Mouse (Mus musculus) midbrain, embryonic 12.5 days (tissue): ENCODE results near the gene Psmb8. TPM values are rescaled to one million over a fixed set of nuclear protein-coding genes. Genes with fewer than 3 reads are reported as not detected.
"Not testable (repeated sequence)": the region's sequence is repeated elsewhere in the genome, so short reads cannot be mapped to it uniquely, and the experiment has no call there.

Experiments
- ATAC-seq: fragments of 200-750 bp; cut with Nextera tagmentation; 2 replicates; pipeline ENCODE4 v1.8.0; 2017; ENCODE audit warnings: low read depth, moderate TSS enrichment, moderate library complexity; ENCODE audit not compliant: low FRiP score
- H3K27ac ChIP-seq: fragments of 300-500 bp; sonication (generic); replicated peaks from 2 replicates; pipeline ENCODE4 v1.5.1; 2016; ENCODE audit warnings: mild to moderate bottlenecking
- H3K27me3 ChIP-seq: fragments of 300-500 bp; sonication (generic); 2 replicates; pipeline ENCODE4 v1.6.1; 2016; ENCODE audit warnings: mild to moderate bottlenecking
- H3K36me3 ChIP-seq: fragments of 300-500 bp; sonication (generic); 2 replicates; pipeline ENCODE4 v1.6.1; 2016
- H3K4me1 ChIP-seq: fragments of 300-500 bp; sonication (generic); 2 replicates; pipeline ENCODE4 v1.6.1; 2016
- H3K4me2 ChIP-seq: fragments of 300-500 bp; sonication (generic); replicated peaks from 2 replicates; pipeline ENCODE4 v1.6.1; 2016; ENCODE audit warnings: mild to moderate bottlenecking, moderate library complexity
- H3K4me3 ChIP-seq: fragments of 300-500 bp; sonication (generic); 2 replicates; pipeline ENCODE4 v1.5.1; 2016; ENCODE audit warnings: mild to moderate bottlenecking
- H3K9ac ChIP-seq: fragments of 300-500 bp; sonication (generic); replicated peaks from 2 replicates; pipeline ENCODE4 v1.6.1; 2016; ENCODE audit warnings: mild to moderate bottlenecking, moderate library complexity
- H3K9me3 ChIP-seq: fragments of 300-500 bp; sonication (generic); 2 replicates; pipeline ENCODE4 v1.6.1; 2016; ENCODE audit warnings: mild to moderate bottlenecking
- WGBS: fragments of 180-500 bp; shearing (Covaris S2); methylation state at CpG from one replicate; pipeline ENCODE4 v1.1.7; 2016; 5-methylcytosine and 5-hydroxymethylcytosine counted together
- polyA plus RNA-seq: library from polyadenylated mRNA; unstranded; fragments of >200 nt; fragmentation: Nextera tagmentation; extraction: Ambion mirVana; gene quantifications from 2 replicates; pipeline ENCODE4 v1.2.1, GENCODE M21; 2016

The Psmb8 gene
- polyA plus RNA-seq, 1 experiment from 2014 or later: 2.1 TPM

- Histone ChIP-seq H3K9me3 (no peaks in the 10 kb centered on the region), H3K4me1 (no peaks in the 10 kb centered on the region), H3K4me3 (no peak overlapping the region), H3K27me3 (peaks cover 24% of the 10 kb centered on the region), H3K9ac (no peak overlapping the region), H3K27ac (no peak overlapping the region), H3K36me3 (no peaks in the 10 kb centered on the region), H3K4me2 (no peak overlapping the region)
- ATAC-seq: no peak
- 92% methylated on average over 5 of the region's 5 CpGs for WGBS
Measured at GRCm38 (mm10) chr17:34217986-34218385, 20.5 kb downstream of the Psmb8 start.

DNA sequence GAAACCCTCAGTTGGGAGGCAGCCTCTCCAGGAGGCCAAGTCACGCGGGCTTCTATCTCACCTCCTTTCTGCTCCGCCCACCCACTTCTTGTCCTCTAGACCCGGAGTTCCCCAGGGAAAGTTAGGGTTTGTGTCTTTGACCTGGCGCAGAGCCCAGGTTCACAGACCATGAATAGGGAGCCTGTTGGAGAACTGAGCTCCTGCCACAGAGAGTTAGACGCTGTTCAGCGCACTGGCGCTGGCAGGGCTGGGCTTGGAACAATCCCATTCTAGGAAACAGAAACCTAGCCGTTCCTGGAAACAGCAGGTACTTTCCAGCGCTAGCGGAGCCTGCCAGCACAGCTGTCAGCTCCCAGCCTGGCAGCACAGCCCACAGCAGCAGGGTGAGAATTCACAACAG, 21.2 kb downstream of the Psmb8 start:
- H3K4me1 ChIP-seq: no peaks in the 10 kb centered on the region
- no peak for ATAC-seq
- H3K9ac ChIP-seq: no peak overlapping the region
- H3K4me2 ChIP-seq: no peak overlapping the region
- no peaks in the 10 kb centered on the region for H3K36me3 ChIP-seq
- H3K4me3 ChIP-seq: no peak overlapping the region
- no peak overlapping the region for H3K27ac ChIP-seq
- H3K27me3 ChIP-seq: peaks cover 18% of the 10 kb centered on the region
- 87% methylated on average over 11 of the region's 11 CpGs for WGBS
- H3K9me3 ChIP-seq: no peaks in the 10 kb centered on the region

DNA sequence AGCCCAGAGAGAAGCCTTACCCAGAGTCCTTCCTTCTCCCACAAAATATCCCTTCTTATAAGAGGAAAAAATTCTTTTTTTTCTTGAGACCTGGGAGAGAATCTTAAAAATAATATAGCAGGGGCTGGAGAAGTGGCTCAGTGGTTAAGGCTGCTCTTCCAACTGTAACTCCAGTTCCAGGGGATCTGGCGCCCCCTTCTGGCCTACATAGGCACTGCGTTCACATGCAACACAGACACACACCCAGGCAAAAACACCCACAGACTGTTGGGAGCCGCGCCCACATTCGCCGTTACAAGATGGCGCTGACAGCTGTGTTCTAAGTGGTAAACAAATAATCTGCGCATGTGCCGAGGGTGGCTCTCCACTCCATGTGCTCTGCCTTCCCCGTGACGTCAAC, 21.6 kb downstream of the Psmb8 start:
- not testable (repeated sequence) for H3K4me2 ChIP-seq, H3K4me1 ChIP-seq, H3K27ac ChIP-seq, H3K4me3 ChIP-seq, ATAC-seq, H3K36me3 ChIP-seq, H3K9me3 ChIP-seq, H3K9ac ChIP-seq
- peaks cover 14% of the 10 kb centered on the region for H3K27me3 ChIP-seq
- WGBS: 89% methylated on average over 7 of the region's 11 CpGs

DNA sequence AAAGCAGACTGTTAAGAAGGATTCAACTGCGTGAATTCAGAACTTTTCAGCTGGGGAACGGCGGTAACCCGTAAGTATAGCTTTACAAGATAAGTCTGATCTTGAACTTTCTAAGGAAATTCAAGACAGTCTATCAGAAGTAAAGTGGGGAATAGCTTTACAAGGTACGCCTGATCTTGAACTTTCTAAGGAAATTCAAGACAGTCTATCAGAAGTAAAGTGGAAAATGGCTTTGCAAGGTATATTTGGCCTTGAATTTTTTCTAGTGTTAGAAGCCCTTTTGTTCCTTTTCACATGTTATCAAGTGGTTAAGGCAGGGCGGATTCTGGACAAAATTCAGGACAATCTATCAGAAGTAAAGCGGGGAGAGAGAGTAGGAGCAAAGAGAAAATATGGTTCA, 22.3 kb downstream of the Psmb8 start:
- WGBS: 94% methylated on average over 3 of the region's 7 CpGs
- not testable (repeated sequence) for H3K27ac ChIP-seq

DNA sequence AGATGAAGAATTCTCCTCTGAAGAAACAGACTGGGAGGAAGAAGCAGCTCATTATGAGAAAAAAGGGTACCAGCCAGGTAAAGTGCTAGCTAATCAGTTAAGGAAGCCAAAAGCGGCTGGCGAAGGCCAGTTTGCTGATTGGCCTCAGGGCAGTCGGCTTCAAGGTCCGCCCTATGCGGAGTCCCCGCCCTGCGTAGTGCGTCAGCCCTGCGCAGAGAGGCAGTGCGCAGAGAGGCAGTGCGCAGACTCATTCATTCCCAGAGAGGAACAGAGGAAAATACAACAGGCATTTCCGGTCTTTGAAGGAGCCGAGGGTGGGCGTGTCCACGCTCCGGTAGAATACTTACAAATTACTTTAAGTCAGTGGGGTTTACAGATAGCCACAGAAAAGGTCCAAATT, 22.9 kb downstream of the Psmb8 start:
- H3K9me3 ChIP-seq, H3K27ac ChIP-seq, H3K4me1 ChIP-seq, H3K27me3 ChIP-seq, H3K4me3 ChIP-seq, H3K4me2 ChIP-seq, H3K36me3 ChIP-seq, ATAC-seq, H3K9ac ChIP-seq: not testable (repeated sequence)
- 100% methylated on average over 7 of the region's 16 CpGs for WGBS

More for the DNA sequence above, 22.3 kb downstream of the Psmb8 start:
- not testable (repeated sequence) for H3K36me3 ChIP-seq, H3K9me3 ChIP-seq, H3K27me3 ChIP-seq, ATAC-seq, H3K9ac ChIP-seq, H3K4me1 ChIP-seq, H3K4me2 ChIP-seq, H3K4me3 ChIP-seq

- H3K4me1 ChIP-seq: no peaks in the 10 kb centered on the region
- H3K27me3 ChIP-seq: no peaks in the 10 kb centered on the region
- H3K27ac ChIP-seq: no peak overlapping the region
- no peaks in the 10 kb centered on the region for H3K36me3 ChIP-seq
- H3K4me2 ChIP-seq: no peak overlapping the region
- peaks cover 6% of the 10 kb centered on the region; the same call in 1 of the 2 replicates for H3K9me3 ChIP-seq
- WGBS: 94% methylated on average over 3 of the region's 3 CpGs
- no peak overlapping the region for H3K4me3 ChIP-seq
- no peak overlapping the region for H3K9ac ChIP-seq
- no peak for ATAC-seq
Measured at GRCm38 (mm10) chr17:34224816-34225215, 27.3 kb downstream of the Psmb8 start.

- no peaks in the 10 kb centered on the region for H3K36me3 ChIP-seq
- no peaks in the 10 kb centered on the region for H3K27me3 ChIP-seq
- no peak overlapping the region for H3K9ac ChIP-seq
- no peaks in the 10 kb centered on the region for H3K4me1 ChIP-seq
- no peak overlapping the region for H3K4me3 ChIP-seq
- ATAC-seq: no peak
- no peak overlapping the region for H3K4me2 ChIP-seq
- peaks cover 6% of the 10 kb centered on the region; the same call in 1 of the 2 replicates for H3K9me3 ChIP-seq
- no peak overlapping the region for H3K27ac ChIP-seq
- 97% methylated on average over 8 of the region's 8 CpGs for WGBS
Measured at GRCm38 (mm10) chr17:34225426-34225825, 27.9 kb downstream of the Psmb8 start.

GRCm38 (mm10) chr17:34225911-34226310, 28.4 kb downstream of the Psmb8 start:
- H3K36me3 ChIP-seq, H3K4me3 ChIP-seq, ATAC-seq, H3K4me1 ChIP-seq, H3K9me3 ChIP-seq, H3K27me3 ChIP-seq, H3K27ac ChIP-seq, H3K4me2 ChIP-seq, H3K9ac ChIP-seq: not testable (repeated sequence)
- WGBS: 97% methylated on average over 17 of the region's 23 CpGs

- not testable (repeated sequence) for H3K9ac ChIP-seq, ATAC-seq, H3K27me3 ChIP-seq, H3K4me2 ChIP-seq, H3K4me3 ChIP-seq, H3K36me3 ChIP-seq, H3K27ac ChIP-seq, H3K4me1 ChIP-seq, H3K9me3 ChIP-seq
- WGBS: 97% methylated on average over 9 of the region's 9 CpGs
Measured at GRCm38 (mm10) chr17:34230971-34231370, 33.5 kb downstream of the Psmb8 start.

GRCm38 (mm10) chr17:34232021-34232420, 34.5 kb downstream of the Psmb8 start:
- H3K9me3 ChIP-seq, H3K4me3 ChIP-seq, H3K27ac ChIP-seq, H3K4me2 ChIP-seq, H3K9ac ChIP-seq, ATAC-seq, H3K27me3 ChIP-seq, H3K4me1 ChIP-seq, H3K36me3 ChIP-seq: not testable (repeated sequence)
- 87% methylated on average over 6 of the region's 7 CpGs for whole genome bisulfite sequencing

GRCm38 (mm10) chr17:34234926-34235325, 37.4 kb downstream of the Psmb8 start:
- Histone ChIP-seq H3K27ac (no peak overlapping the region), H3K36me3 (no peaks in the 10 kb centered on the region), H3K4me3 (no peak overlapping the region), H3K4me1 (no peaks in the 10 kb centered on the region), H3K27me3 (no peaks in the 10 kb centered on the region), H3K9me3 (no peaks in the 10 kb centered on the region), H3K9ac (no peak overlapping the region), H3K4me2 (no peak overlapping the region)
- ATAC-seq: no peak
- 51% methylated on average over 9 of the region's 9 CpGs for WGBS

DNA sequence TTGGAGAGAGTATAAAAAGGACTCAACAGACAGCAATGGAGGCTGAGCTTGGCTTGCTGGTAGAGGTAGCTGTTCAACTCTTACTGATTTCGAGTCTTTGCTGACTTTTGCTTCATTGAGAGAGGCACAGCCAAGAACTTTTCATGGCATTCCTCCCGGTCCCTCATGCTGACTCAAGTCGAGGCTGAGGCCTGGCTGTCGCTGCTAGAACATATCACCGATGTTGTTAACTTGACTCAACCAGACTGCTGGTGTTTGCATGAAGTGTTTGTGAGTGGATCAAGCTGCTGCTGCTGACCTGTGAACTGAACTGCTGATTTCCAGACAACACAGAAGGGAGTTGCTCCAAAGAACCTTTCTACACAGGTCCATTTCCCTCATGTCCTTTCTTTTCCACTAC, 39.2 kb downstream of the Psmb8 start:
- Histone ChIP-seq H3K4me2 (no peak overlapping the region), H3K9ac (no peak overlapping the region), H3K36me3 (no peaks in the 10 kb centered on the region), H3K4me1 (no peaks in the 10 kb centered on the region), H3K4me3 (no peak overlapping the region), H3K9me3 (peaks cover 5% of the 10 kb centered on the region), H3K27ac (no peak overlapping the region), H3K27me3 (no peaks in the 10 kb centered on the region; the same call in 1 of the 2 replicates)
- 86% methylated on average over 5 of the region's 5 CpGs for WGBS
- no peak for ATAC-seq

DNA sequence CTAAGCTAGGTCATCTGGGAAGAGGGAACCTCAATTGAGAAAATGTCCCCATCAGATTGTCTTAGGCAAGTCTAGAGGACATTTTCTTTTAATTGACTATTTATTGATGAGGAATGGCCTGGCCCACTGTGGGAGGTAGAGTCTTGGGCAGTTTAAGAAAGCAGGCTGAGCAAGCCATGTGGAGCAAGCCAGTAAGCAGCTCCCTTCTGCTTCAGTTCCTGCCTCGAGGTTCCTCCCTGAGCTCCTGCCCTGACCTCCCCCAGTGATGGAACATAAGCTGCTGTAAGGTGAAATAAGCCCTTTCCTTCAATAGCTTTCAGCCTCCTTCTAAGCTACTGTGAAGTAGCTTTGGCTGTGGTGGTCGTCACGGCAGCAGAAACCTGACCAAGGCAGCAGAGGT, 40.2 kb downstream of the Psmb8 start:
- H3K4me1 ChIP-seq: no peaks in the 10 kb centered on the region
- no peak overlapping the region for H3K9ac ChIP-seq
- peaks cover 7% of the 10 kb centered on the region for H3K9me3 ChIP-seq
- H3K4me3 ChIP-seq: no peak overlapping the region
- H3K4me2 ChIP-seq: no peak overlapping the region
- no peaks in the 10 kb centered on the region for H3K36me3 ChIP-seq
- no peak for ATAC-seq
- WGBS: 83% methylated on average over 3 of the region's 3 CpGs
- no peak overlapping the region for H3K27ac ChIP-seq
- H3K27me3 ChIP-seq: no peaks in the 10 kb centered on the region; the same call in 1 of the 2 replicates
